Mouse (Mus musculus) layer of hippocampus, postnatal 36 days (tissue): ENCODE data around the gene Csta1. TPM values are rescaled to one million over a fixed set of nuclear protein-coding genes. Genes with fewer than 3 reads are reported as not detected.
A peak's percentile ranks its signal among the peaks of the same experiment; 100 is the strongest.
"Not testable (repeated sequence)": the region's sequence is repeated elsewhere in the genome, so short reads cannot be mapped to it uniquely, and the experiment has no call there.

Experiments
- DNase-seq, 2 experiments: peaks; one replicate each; pipeline ENCODE4 v3.0.0; 2022
- total RNA-seq, 2 experiments: library from RNA; stranded (reverse); gene quantifications; 2 replicates each; pipeline ENCODE4 v1.2.3; 2021

The Csta1 gene
- not detected for total RNA-seq

DNA sequence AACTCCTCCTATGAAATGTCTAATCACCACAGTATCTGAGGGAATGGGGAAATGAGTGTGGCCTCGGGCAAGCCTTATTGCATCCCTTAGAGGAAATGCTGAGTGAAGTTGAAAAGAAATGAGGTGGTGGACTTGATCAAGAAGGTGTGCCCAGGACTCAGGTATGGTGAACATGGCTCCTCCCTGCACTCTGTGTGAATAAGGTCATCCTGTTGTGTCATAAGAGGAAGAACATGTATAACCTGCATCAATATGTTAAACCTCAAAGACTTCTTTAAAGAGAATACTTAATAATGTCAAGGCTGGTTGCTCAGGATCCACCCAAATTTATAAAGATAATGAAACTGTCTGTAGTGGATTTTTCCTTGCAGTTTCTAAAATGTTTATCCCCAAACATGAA, at the start of gene Csta1:
Gene Csta1 (minus strand): TSS at position 101 of the 400 bp plus-strand sequence.
- no peak for DNase-seq

DNA sequence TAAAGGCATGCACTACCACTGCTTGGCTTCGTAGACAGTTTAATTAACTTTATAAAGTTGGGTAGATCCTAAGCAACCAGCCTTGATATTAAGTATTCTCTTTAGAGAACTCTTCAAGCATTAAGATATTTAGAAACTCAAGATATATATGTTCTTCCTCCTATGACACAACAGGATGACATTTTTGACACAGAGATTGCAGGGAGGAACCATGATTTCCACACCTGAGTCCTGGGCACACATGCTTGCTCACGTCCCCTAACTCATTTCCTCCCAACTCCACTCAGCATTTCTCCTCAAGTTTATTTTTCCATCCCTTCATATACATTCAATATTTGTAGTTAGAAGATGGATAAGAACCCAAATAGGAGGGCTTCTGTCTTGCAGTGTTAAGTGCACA, 48.9 kb upstream of the Csta1 start:
- DNase-seq = no peak

DNA sequence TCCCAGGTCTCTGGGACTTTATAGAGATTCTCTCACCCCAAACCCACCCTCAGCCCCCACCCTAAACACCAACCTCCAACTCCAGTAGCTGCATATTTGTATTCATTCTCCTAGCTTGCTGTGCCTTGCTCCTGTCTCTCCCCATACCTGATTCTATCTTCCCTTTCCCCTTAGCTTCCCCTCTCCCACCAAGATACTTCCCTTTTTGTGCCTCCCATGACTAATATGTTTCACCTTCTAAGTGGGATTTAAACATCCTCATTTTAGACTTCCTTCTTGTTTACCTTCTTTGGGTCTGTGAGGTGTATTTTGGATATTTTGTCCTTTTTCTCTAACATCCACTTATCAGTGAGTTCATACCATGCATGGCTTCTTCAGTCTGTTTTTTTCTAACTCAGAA, 45.1 kb upstream of the Csta1 start:
- no peak for DNase-seq

DNA sequence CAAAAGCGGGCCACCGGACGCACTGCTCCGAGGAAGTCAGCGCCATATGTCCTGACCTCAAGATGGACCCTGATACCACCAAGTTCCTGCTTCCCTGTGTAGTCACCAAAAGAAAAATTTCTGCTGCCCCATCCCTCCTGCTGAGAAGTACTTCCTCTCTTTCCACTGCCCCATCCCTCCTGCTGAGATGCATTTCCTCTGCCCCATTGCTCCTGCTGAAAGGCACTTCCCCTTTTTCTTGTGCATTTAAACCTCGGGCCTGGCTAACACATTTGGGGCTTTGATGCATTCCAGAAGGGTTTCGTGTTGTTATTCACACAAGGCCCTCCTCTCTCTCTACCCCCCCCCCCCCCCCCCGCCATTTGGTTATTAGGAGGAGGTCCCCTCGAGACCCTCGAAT, 36.8 kb upstream of the Csta1 start:
- not testable (repeated sequence) for DNase-seq

DNA sequence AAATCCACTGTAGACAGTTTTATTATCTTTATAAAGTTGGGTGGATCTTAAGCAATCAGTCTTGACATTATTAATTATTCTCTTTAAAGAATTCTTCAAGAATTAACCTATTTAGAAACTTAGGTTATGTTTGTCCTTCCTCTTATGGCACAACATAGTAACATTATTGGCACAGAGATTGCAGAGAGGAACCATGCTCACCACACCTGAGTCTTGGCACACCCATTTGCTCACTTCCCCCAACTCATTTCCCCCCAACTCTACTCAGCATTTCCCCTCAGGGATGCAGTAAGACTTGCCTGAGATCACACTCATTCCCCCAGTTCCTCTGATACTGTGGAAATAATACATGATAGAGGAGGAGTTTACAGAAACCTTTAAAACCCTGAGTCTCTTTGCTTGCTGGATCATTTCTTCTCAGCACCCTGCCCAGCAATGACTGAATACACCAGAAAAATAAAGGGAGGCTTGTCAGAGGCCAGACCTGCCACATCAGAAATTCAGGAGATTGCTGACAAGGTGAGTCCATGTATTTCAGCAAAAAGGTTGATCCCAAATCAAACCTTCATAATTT, 25.4 kb upstream of the Csta1 start, which contains the start of gene Stfa2l1:
Gene Stfa2l1 (plus strand): TSS at position 410 of the 574 bp plus-strand sequence.
- no peak for DNase-seq

DNA sequence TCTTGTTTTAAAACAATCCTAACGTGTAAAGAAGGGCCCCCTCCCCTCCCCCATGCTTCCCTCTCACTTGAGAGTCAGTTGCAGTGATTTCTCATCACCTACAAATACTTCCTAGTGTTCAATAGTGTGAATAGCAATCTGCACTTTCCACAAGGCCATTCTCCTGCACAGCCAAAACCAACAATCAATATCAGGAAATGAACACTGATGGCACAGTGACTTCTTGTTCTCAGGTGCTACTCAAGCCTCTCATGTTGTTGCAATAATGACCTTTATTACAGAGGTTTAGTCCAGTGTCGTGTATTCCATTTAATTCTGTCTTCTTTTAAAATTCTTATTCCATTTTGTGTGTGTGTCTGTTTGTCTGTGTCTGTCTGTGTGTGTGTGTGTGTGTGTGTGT, 7.2 kb upstream of the Csta1 start:
- no peak for DNase-seq

DNA sequence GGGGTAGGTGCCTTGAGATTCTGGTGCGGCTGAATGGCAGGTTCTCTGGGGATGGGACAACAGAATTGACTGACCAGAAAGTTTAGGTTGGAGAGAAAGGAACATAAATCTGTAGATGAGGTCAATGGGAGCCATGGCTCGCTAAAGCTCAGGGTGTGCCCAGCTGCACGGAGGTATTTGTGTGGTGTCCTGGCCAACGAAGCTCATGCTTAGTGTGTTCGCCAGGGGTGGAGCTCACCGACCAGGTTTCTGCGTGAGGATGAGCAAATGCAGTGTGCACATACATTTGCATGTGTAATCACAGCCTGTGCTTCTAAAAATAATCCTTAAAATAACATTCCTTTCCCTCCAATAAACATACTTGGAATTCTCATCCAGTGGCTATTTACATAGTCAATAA, 2.9 kb downstream of the Csta1 start:
- no peak for DNase-seq

DNA sequence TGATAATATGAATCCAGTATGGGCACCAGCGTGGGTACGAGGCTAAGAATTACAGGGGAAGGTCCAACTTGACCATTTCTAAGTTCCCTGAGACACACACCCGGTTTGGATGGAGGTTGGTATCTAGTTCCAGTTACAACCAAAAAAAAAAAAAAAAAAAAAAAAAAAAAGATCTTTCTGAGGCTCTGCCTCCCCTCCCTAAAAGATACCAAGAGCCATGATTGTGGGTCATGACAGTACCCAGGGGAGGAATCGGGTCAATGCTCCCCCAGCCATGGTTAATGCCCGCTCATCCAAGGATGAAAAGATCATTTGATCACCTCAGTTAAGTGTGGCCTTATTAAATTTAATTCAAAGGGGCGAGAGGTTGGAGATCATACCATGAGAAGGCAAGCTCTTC, 15.3 kb downstream of the Csta1 start:
- not testable (repeated sequence) for DNase-seq

DNA sequence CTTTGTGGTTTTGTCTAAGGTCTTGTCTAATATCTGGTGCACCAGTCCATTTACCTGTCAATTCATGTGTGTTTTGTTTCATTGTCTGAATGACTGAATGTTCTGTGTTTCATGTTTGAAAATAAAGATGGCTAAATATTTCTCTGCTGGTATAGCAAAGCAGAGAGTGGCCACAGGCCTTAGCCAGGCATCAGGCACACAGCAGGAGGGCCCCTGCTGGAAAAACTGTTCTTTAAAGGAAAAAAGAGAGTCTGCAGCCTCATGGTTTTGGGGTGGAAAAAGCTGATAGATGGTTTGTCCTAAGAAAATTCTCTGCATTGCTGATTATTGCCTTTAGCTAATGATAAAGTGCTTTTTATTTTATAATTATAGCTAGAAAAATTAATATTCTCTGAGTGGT, 19.6 kb downstream of the Csta1 start:
- not testable (repeated sequence) for DNase-seq

DNA sequence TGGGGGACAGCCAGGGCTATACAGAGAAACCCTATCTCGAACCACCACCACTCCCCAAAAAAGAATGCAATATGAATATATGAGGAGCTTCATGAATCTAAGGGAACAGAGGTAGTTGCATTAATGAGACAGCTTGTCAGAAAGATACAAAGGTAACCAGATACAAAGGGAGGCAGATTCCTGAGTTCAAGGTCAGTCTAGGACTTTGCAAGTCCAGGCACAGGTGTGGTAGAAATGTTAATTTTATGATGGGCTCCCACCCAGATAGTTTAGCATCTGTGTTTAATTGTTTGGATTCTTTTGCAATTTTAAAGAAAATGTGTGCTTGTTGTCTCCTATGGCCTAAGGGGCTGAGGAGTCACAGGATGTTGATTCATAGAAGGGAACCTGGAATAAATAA, 28.8 kb downstream of the Csta1 start:
- DNase-seq = no peak

DNA sequence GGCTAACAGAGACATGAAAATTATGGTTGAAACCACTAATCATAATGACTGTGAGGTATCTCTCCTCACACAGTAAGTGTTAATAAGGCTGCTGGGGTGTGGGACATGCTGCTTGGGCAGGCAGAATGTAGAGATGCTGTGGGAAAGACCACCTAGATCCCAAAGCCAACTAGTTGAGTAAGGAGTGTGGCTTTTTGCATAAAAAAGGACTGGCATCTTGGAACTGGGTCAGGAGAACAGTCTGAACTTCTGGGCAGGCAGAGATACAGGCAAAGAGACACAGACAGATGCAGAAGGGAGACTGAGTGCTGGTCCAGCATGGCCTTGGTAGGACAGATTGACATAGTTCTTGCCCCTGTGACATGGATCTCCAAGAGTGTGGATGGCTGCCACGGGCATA, 29.5 kb downstream of the Csta1 start:
- no peak for DNase-seq

DNA sequence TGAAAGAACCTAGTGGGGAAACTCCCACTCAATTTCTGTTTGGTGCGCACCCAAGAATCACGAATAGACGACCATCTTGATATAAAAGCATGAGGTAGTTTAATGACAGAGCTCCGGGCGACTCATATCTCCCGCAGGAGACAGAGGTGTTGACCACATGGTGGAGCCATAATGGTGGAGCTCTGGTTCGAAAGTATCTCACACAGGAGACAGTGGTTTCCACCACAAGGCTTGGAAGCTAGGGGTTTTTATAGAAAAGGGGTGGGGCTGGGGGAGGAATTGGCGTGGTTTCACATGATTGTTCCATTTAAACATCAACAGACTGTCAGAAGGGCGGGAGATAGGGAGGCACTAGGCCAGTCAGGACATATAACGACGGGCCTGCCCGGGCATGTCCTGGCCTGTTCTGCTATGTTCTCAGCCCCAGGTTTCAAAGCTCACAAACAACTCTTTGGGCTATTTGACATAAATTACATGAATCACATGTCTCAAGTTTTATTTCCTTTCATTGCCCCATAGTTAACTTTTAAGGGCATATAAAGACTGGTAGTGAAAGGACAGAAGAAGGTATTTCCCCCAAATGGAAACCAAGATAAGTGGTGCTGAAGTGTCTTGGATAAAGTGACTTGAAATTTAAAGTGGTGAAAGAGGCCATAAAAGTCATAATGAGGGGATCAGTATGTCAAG, 33.1 kb downstream of the Csta1 start:
- not testable (repeated sequence) for DNase-seq

DNA sequence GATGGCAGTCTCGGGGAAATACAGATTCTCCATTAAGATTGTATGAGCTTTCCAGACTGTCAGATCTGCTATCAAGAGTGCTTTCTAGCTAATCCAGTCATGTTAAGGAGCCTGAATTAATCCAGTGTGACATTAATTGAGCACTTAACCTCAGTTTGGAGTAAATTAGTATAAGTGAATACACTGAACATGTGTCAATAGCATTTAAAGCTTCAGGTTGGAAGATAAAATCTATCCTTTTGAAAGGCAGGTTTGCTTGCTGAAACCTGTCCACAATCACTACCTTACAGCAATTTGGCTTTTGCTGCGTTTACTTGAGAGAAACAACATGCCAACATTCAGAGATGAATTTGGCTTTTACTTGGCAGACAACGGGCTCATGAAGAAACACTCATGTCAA, 37.0 kb downstream of the Csta1 start:
- no peak for DNase-seq

DNA sequence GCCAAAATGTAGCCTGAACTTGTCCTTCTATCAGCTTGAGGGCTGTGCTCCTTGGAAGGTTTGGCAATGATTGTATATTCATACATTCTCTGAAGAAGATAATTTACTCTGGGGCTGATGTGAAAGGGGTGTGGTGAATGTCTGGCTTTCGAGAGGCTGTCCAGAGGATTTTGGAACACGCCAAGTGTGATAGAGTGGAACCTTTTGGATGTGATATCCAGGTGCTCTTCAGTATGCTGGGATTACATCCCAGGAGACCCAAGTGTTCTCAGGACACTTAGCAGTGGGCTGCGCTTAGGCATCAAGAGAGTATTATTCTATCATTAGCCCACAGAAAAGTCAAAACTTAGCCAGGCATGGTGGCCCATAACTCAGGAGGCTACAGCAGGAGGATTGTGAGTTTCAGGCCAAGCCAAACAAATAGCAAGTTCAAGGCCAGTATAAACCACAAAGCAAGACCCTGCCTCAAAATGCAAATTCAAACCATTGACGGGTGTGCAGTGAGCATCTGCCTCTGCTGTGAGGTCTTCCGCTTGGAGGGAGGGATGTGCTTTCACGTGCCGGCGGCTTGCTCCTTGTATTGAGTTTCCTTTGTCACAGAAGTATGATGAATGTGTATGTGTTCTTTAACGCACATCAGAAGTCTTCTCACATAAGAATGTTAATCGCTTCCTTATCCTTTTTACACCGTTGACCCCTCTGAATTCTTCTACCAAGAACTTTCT, 40.1 kb downstream of the Csta1 start:
- DNase-seq = no peak

DNA sequence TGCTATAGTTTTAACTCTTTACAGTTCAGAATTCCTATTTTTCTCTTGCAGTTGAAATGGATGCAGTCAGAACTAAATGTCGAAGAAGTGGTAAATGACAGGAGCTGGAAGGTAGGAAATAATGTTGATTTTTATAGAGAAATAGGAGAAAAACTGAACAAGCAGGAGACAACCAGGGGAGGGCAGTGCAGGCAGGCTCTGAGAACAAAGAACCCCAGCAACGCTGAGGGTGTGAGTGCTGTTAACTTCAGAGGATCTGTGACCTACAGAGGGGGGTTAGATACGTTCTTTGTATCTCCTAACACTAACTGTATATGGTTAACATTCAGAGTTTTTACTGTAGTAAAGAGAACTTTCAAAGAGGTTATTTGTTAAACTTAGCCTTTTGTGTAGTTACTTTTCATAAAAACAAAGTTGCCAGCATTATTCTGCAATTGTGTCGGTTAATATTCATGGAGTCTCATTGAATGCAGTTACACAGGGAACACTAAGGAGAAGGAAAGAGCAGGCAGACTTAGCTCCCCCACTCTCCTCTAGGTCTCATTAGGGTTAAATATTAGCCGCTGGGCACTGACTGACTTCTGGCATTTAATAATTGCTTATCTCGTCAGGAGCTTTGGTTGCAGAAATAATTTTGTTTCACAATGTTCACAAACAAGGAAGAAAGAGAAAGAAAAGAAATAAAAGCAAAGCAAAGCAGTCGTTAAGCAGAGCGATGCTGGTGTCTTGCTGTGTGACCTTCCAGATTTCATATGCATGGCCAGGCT, 41.0 kb downstream of the Csta1 start:
- no peak for DNase-seq

DNA sequence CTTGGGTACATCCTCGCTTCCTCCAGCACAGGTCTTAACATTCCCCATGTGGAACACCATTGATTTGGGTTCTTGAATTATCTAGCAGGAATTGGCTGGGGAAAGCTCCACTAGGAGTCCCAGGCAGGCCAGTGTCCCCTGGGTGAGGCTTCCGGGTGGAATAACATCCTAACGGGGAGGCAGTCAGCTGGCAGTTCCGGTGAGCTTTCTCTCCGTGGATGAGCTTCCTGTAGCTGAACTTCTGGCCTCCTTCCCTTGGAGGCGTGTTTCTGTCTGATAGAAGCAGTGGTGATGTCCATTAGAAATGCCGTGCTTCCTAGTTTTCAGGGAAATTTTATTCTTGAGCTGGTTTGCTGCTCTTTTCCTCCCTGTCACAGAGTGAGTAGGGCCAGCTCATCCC, 42.0 kb downstream of the Csta1 start:
- DNase-seq = no peak

DNA sequence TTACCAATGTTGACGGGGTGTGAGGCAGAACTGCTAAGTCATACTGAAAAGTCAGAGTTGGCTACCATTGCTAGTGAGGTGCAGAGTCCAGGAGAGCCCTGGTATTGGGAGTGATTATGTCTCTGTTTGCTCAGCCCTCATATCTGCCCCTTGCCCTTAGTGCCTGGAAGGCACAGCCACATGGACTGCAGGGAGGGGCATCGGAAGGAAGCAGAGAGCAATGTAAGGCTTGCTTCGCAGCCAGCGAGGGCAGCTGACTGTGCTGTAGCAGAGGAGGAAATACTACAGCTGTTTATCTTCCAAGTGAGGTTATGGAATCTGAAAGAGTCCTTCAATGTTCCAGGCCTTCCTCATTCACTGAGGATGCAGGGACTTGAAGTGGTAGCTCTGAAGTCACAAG, 43.2 kb downstream of the Csta1 start:
- no peak for DNase-seq

DNA sequence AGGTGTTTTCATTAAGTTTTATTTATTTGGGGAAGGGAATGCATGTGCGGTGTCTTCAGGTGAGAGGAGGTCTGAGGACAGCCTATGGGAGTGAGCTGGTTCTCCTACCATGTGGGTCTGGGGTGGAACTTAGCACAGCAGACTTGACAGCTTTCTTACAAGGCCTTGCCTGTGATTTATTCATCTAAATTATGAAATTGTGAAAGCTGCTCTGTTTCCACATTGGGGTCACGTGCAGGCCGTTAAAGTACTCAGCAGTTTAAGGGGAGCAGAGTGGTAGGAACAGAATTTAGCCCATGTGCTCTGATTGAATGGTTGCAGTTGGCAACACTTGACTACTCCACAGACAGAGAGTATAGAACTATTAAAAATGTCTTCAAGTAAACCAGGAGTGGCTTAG, 51.1 kb downstream of the Csta1 start:
- DNase-seq = no peak

DNA sequence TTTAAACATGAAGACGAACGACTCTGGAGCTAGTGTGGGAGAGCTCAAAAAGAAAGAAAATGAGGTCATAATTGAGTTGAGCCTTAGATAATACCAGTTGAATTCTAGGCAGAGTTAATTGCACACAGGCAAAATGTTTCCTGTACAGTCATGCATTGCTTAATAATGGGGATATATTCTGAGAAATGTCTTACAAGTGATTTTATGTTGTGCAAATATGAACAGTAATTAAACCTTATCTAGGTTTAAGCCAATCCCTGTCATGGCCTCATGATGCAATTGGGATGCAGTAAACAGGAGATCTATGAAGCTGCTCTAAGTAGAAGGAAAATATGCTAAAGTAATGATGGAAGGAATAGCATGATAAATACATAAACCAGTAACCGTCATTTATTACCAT, 56.3 kb downstream of the Csta1 start:
- no peak for DNase-seq

DNA sequence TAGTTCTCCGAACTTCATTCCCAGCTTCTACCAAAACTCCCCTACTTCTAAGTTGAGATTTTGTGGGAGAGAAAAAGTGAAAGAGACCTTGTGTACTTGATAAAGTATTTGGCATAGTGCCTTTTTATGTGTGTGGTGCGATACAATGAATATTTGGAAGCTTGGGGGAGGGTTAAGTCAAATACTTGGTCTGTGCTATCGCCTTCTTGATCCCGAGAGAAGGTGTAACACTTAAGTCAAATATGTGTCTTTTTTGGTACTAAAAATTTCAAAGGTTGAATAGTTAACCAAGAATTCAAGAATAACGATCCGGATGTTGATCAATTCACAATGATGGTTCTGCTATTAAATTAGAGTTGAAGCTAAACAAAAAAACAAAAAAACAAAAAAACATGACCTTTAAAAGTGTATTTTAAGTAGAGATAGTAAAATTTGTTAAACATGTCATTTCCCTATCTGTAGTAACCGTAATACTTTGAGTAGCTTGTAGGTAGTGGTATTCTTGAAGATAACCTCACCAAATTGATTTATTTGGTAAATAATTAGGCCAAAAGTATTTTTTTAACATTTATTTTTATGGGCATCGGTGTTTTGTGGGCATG, 58.5 kb downstream of the Csta1 start:
- DNase-seq = no peak

DNA sequence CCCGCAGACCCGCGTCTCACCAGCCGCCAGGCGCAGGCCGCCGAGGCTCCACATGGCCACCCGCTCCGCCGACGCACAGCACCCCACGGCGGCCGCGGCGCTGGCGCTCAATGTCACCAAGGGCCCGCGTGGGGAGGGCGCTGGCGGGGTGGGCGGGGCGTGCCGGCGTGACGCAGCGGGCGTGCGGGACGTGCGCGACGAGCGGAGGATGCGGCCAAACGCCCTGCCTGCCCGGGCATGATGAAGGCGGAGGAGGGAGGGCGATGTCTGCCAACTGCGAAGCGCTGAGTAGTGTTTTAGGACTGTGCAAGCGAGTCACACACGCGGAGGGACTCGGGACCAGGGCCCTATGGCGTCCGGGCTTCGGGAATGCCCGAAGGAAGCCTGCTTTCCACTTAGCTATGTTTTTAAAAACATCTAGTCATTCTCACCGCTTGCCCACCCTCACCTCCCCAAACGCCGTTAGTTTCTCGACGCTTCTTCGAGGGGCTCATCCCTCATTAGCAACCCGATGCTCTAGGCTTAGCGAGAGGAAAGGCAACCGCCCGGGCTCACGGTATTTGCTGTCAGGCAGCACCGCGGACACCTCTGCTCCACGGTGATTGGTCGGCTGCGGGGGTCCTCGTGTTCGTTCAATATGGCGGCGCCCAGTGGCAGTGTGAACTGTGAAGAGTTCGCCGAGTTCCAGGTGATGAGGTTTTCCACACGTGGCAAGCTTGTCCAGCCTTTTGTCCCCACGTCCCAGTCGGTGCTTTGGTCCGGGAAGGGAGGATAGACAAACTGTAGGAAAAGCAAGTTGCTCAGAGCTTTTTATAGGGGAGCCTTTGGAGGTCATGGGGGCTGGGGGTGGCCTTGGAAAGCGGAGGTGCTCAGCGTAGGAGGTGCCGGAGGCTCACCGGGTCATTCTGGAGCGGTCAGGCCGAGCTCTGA, 59.3 kb downstream of the Csta1 start, which contains the start of the genes Fam162a and Ccdc58:
Gene Fam162a (minus strand): TSS at position 145 of the 930 bp plus-strand sequence.
Gene Ccdc58 (plus strand): TSS at position 236 of the 930 bp plus-strand sequence.
- peak; percentile 89 to 92 for DNase-seq
